Mouse (Mus musculus): ENCODE measurements around the gene Huwe1.

DNA sequence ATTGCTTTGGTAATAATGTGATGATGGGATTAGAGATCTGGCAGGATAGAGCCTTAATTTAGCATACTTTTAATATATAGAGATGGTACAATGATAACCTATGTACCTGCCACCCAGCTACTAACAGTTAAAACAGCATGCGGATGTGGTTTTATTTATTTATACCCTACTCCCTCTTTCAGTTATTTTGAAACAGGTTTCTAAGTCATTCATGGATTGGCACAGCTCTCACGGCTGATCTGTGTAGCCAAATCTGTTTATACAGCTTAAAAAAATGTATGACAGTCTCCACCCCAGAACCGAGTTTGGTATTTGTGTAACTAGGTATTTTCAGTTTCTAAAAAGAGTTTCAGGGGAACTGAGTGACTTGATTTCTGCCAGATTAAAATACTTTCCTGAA is 17.1 kb downstream of the Huwe1 start:
- TF ChIP-seq CTCF (IDR thresholded peaks at IDR 0.05; ENCODE audit: control insufficient read depth, insufficient read depth, low read length) (no peak), POLR2A (IDR thresholded peaks at IDR 0.05; ENCODE audit: borderline replicate concordance, control insufficient read depth, low read depth, low read length) (no peak)

All from bone marrow, adult 2 months (tissue).